Mouse (Mus musculus): ENCODE measurements around the gene Tbx6. TPM values are rescaled to one million over a fixed set of nuclear protein-coding genes. Genes with fewer than 3 reads are reported as not detected.

Gene Tbx6
- polyA plus RNA-seq, 1 experiment = 13.7 TPM

DNA sequence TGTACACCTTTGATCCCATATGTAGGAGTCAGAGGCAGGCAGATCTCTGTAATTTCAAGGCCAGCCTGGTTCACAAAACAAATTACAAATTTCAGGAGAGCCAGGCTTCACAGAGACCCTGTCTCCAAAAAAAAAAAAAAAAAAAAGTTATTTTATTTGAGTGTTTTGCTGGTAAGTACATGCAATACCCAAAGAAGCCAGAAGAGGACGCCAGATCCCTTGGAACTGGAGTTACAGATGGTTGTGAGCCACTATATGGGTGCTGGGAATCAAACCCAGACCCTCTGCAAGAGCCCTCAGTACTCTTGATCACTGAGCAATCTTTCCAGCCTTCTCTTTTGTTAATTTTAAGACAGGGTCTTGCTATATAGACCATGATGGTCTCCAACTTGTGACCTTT is 37.5 kb downstream of the Tbx6 start:
- 29% methylated on average over 1 of the region's 1 CpGs for WGBS
- TF ChIP-seq POLR2A (IDR thresholded peaks at IDR 0.05; ENCODE audit: borderline replicate concordance, control insufficient read depth, low read depth, low read length) (no peak), CTCF (IDR thresholded peaks at IDR 0.05; ENCODE audit: control insufficient read depth, insufficient read depth, low read length) (no peak)
- H3K27ac ChIP-seq (ENCODE audit: control insufficient read depth, insufficient read depth, low read depth, low read length, poor library complexity) = no peak overlapping the region
- H3K4me3 ChIP-seq (replicated peaks; ENCODE audit: control insufficient read depth, low read depth, low read length) = no peak overlapping the region
- no peaks in the 10 kb centered on the region for H3K4me1 ChIP-seq (ENCODE audit: control insufficient read depth, insufficient read depth, low read length)

DNA sequence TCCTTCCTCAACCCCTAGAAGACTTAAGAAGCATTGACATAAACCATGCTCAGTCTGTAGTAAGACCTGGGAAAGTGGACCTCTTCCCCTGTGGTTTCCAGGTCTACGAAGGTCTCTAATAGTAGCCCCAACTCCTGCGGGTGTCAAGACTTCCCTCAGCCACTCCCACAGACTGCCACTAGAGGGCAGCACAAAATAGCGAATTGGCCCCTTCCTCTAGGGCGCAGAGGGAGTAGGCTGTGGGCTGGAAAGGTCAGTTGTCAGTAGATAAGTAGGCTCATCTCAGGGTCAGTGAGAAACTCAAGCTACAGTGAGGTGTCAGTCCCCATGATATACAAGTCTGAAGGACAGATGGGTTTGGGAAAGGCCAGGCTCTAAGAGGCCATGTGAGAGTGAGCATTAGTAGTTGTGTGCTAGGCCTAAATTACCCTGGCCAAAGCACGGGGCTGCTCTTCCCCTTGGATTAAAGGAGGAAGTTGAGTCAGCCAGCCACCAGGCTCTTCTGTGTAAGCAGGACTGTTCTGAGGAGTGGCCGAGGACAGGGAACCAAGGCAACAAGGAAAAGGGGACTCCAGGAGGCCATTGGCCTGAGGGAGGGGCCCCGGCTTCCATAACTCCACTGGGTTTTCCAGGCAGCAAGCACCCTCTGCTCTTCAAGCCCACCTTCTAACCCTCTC is 40.7 kb downstream of the Tbx6 start:
- 21% methylated on average over 7 of the region's 7 CpGs for WGBS
- no peaks in the 10 kb centered on the region for H3K4me1 ChIP-seq (ENCODE audit: control insufficient read depth, insufficient read depth, low read length)
- H3K27ac ChIP-seq (ENCODE audit: control insufficient read depth, insufficient read depth, low read depth, low read length, poor library complexity) = no peak overlapping the region
- H3K4me3 ChIP-seq (replicated peaks; ENCODE audit: control insufficient read depth, low read depth, low read length) = no peak overlapping the region
- peak; percentile 98 for TF ChIP-seq CTCF (IDR thresholded peaks at IDR 0.05; ENCODE audit: control insufficient read depth, insufficient read depth, low read length)
- no peak for TF ChIP-seq POLR2A (IDR thresholded peaks at IDR 0.05; ENCODE audit: borderline replicate concordance, control insufficient read depth, low read depth, low read length)

DNA sequence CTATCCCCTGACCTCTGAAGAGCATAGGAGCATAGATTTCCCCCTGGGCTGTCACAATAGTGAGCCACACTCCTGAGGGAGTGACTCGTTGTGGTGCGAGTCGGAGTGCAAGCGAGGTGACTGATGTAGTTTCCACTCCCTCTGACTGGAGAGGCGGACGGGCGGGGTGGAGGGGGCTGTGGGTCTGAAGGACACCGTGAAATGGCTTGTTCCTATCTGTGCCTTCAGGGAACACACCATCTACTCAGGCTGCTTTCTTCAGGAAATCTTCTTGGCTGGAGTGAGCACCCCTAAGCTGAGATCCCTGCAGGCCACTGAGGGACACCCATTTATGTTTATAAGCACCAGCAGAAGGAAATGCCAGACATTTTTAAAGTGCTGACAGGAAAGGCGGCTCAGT is 41.5 kb downstream of the Tbx6 start:
- WGBS = 71% methylated on average over 9 of the region's 9 CpGs
- no peaks in the 10 kb centered on the region for H3K4me1 ChIP-seq (ENCODE audit: control insufficient read depth, insufficient read depth, low read length)
- no peak overlapping the region for H3K4me3 ChIP-seq (replicated peaks; ENCODE audit: control insufficient read depth, low read depth, low read length)
- no peak overlapping the region for H3K27ac ChIP-seq (ENCODE audit: control insufficient read depth, insufficient read depth, low read depth, low read length, poor library complexity)
- TF ChIP-seq POLR2A (IDR thresholded peaks at IDR 0.05; ENCODE audit: borderline replicate concordance, control insufficient read depth, low read depth, low read length) (no peak), CTCF (IDR thresholded peaks at IDR 0.05; ENCODE audit: control insufficient read depth, insufficient read depth, low read length) (no peak)

DNA sequence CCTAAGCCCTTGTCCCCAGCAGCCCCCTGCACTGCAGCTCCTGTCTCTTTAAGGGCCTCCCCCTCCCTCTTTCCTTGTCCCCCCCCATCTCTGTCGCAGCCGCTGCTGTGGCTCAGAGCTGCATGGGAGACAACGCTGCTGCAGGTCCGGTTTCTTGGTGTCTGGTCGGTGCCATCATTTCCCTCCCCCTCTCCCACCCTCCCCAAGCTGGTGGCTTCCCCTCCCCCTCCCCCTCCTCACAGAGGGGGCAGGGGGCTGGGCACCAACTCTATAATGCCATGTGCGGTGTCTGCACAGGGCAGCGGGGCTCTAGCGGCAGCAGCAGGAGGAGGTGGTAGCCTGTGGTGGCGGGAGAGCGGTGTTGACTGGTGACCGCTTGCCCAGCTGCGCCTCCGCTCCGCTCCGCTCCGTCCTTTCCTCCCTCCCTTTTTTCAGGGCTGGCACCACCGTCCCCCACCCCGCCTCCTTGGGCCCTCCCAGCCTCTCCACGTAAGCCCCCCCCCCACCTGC is 42.0 kb downstream of the Tbx6 start:
- H3K27ac ChIP-seq (ENCODE audit: control insufficient read depth, insufficient read depth, low read depth, low read length, poor library complexity) = no peak overlapping the region
- 6% methylated on average over 17 of the region's 19 CpGs for WGBS
- TF ChIP-seq POLR2A (IDR thresholded peaks at IDR 0.05; ENCODE audit: borderline replicate concordance, control insufficient read depth, low read depth, low read length) = no peak
- H3K4me1 ChIP-seq (ENCODE audit: control insufficient read depth, insufficient read depth, low read length) = no peaks in the 10 kb centered on the region
- H3K4me3 ChIP-seq (replicated peaks; ENCODE audit: control insufficient read depth, low read depth, low read length) = no peak overlapping the region

DNA sequence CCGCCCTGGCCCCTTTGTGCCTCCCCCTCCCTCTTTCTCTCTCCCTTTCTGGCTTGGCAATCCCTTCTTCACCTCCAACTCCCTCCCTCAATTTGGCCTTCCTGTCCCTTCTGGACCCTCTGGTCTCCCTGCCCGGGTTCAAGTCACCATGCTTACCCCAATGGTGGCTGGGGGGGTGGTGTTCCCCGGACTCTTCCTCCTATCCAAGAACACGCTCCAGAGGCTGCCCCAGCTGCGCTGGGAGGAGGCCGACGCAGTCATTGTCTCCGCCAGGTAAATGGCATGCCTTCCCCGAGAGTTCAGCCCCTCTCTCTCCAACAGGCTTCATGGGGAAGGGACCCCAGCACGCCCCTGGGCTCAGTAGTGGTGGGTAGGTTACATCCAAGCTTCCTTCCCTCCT is 42.7 kb downstream of the Tbx6 start:
- Histone ChIP-seq H3K4me3 (replicated peaks; ENCODE audit: control insufficient read depth, low read depth, low read length) (no peak overlapping the region), H3K27ac (ENCODE audit: control insufficient read depth, insufficient read depth, low read depth, low read length, poor library complexity) (no peak overlapping the region), H3K4me1 (ENCODE audit: control insufficient read depth, insufficient read depth, low read length) (no peaks in the 10 kb centered on the region)
- WGBS = 33% methylated on average over 10 of the region's 10 CpGs
- no peak for TF ChIP-seq POLR2A (IDR thresholded peaks at IDR 0.05; ENCODE audit: borderline replicate concordance, control insufficient read depth, low read depth, low read length)
- no peak for TF ChIP-seq CTCF (IDR thresholded peaks at IDR 0.05; ENCODE audit: control insufficient read depth, insufficient read depth, low read length)

DNA sequence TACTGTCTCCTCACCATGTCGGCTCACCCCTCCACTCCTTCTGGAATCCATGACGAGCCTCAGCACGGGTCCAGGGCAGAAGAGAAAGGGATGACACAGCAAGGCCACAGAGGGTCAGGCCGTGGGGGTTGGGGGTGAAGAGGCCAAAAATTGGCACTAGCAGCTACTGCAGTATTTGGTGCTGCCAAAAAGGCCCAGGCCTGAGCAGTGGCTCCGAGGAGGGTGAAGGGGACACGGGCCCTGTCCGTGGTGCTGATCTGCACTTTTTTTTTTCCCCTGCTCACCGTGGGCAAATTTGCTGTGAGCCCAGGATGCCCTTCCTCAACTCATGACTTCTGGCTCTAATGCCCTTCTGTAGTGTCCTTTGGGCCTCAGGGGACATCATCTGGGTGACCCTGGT is 44.1 kb downstream of the Tbx6 start:
- H3K4me3 ChIP-seq (replicated peaks; ENCODE audit: control insufficient read depth, low read depth, low read length) = no peak overlapping the region
- TF ChIP-seq POLR2A (IDR thresholded peaks at IDR 0.05; ENCODE audit: borderline replicate concordance, control insufficient read depth, low read depth, low read length) (no peak), CTCF (IDR thresholded peaks at IDR 0.05; ENCODE audit: control insufficient read depth, insufficient read depth, low read length) (no peak)
- 24% methylated on average over 8 of the region's 8 CpGs for WGBS
- no peaks in the 10 kb centered on the region for H3K4me1 ChIP-seq (ENCODE audit: control insufficient read depth, insufficient read depth, low read length)
- no peak overlapping the region for H3K27ac ChIP-seq (ENCODE audit: control insufficient read depth, insufficient read depth, low read depth, low read length, poor library complexity)

DNA sequence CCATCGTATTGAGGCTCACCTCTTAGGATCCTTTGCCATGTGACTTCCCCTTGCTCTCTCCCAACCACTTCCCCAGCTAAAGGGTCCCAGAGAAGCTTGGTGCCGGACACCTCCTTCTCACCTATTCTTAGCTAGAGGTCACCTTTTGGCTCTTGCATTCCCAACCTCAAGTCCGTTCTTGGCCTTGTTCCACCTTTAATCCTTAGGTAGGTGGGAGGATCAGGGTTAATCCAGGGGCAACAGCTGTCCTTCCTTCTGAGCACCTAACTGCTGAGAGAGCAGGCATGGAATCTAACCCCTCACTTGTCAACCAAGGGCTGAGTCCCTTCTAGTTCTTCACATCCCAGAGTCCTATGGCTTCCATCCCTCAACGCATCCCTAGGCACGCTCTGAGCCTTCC is 44.7 kb downstream of the Tbx6 start:
- TF ChIP-seq CTCF (IDR thresholded peaks at IDR 0.05; ENCODE audit: control insufficient read depth, insufficient read depth, low read length) (no peak), POLR2A (IDR thresholded peaks at IDR 0.05; ENCODE audit: borderline replicate concordance, control insufficient read depth, low read depth, low read length) (no peak)
- Histone ChIP-seq H3K4me1 (ENCODE audit: control insufficient read depth, insufficient read depth, low read length) (no peaks in the 10 kb centered on the region), H3K27ac (ENCODE audit: control insufficient read depth, insufficient read depth, low read depth, low read length, poor library complexity) (no peak overlapping the region), H3K4me3 (replicated peaks; ENCODE audit: control insufficient read depth, low read depth, low read length) (no peak overlapping the region)
- WGBS = 69% methylated on average over 5 of the region's 5 CpGs

DNA sequence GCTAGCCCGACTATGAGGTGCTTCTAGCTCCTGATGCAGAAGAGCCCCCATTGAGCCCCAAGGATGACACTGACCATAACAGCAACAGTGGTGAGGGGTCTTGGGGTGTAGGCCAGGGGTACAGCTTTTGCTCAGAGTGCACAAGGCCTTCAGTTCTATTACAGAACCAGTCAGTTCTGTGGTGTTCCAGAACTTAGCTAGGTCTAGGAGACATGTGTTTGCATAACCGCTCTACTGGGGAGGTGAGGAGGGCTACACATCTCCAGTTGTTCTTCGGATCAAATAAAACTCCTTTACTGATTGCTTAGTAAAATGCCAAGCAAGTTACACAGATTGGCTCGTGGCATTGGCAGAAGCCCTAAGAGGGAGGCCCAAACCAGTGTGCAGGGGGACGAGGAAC is 50.3 kb downstream of the Tbx6 start, which contains the start of gene 4930451I11Rik:
Gene 4930451I11Rik (minus strand): TSS at position 101 of the 400 bp plus-strand sequence.
- Histone ChIP-seq H3K27ac (ENCODE audit: control insufficient read depth, insufficient read depth, low read depth, low read length, poor library complexity) (no peak within 1 kb of the TSS), H3K4me1 (ENCODE audit: control insufficient read depth, insufficient read depth, low read length) (no peaks in the 10 kb centered on the region), H3K4me3 (replicated peaks; ENCODE audit: control insufficient read depth, low read depth, low read length) (peak within 1 kb of the TSS; percentile 14)
- TF ChIP-seq POLR2A (IDR thresholded peaks at IDR 0.05; ENCODE audit: borderline replicate concordance, control insufficient read depth, low read depth, low read length) = no peak
- no peak for TF ChIP-seq CTCF (IDR thresholded peaks at IDR 0.05; ENCODE audit: control insufficient read depth, insufficient read depth, low read length)
- 61% methylated on average over 5 of the region's 5 CpGs for WGBS

Data from bone marrow, adult 2 months (tissue).